Mouse (Mus musculus): ENCODE data around the gene Rnf7.
"Not testable (repeated sequence)": the region's sequence is repeated elsewhere in the genome, so short reads cannot be mapped to it uniquely, and the experiment has no call there.

GRCm38 (mm10) chr9:96471681-96472080 is 6.8 kb downstream of the Rnf7 start:
- TF ChIP-seq CTCF (IDR thresholded peaks at IDR 0.05; ENCODE audit: low read depth, low read length); POLR2A (IDR thresholded peaks at IDR 0.05; ENCODE audit: extremely low read depth, insufficient read depth, low read length): not testable (repeated sequence)

Measured in liver, adult 2 months (tissue).